Mouse (Mus musculus) erythroid progenitor cell, adult 5-6 weeks (primary cell): Measurements from ENCODE around the gene Ms4a10. TPM values are rescaled to one million over a fixed set of nuclear protein-coding genes. Genes with fewer than 3 reads are reported as not detected.

Experiments
- ATAC-seq: replicated peaks from 2 replicates; pipeline ENCODE4 v1.8.0; 2016; ENCODE audit warnings: moderate number of reproducible peaks, mild to moderate bottlenecking, moderate TSS enrichment, inconsistent platforms; ENCODE audit not compliant: poor library complexity, low FRiP score, severe bottlenecking
- total RNA-seq, 2 experiments: library from RNA; stranded (forward) in 1 of 2; stranded (reverse) in 1 of 2; fragments of 150-400 nt in 1 of 2; fragments of 186-747, 209-891 nt in 1 of 2; gene quantifications; 2 replicates each; pipeline versions ENCODE4 v1.2.3 to v1.2.4; 2015 to 2017; ENCODE audit warnings: low replicate concordance in 2 of 2

Gene Ms4a10
- not detected in 2 replicates for total RNA-seq (2015; ENCODE audit: low replicate concordance)
- total RNA-seq (2017; ENCODE audit: low replicate concordance) = not detected in 2 replicates

- ATAC-seq = no peak
Measured at GRCm38 (mm10) chr19:10974238-10974865, at the start of gene Ms4a10. TSS of gene Ms4a10 (minus strand) at chr19:10974670.

DNA sequence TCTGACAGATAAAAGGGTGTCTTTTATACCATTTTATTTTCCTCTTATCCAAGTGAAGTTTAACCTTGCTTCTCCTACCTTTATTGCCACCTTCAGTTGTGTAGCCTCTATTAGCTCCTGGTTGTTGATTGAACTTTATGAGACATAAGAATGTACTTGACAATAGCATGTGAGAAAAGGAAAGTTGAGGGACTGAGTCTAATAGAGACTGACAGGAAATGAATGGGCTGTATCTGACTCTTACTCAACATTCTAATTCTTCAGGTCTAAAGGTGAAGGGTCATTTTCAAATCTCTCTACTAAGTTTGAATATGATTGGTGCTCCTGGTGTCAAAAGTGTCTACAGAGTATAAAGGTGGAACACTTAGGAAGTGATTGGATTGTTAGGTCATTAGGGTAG lies 47.9 kb upstream of the Ms4a10 start:
- no peak for ATAC-seq

DNA sequence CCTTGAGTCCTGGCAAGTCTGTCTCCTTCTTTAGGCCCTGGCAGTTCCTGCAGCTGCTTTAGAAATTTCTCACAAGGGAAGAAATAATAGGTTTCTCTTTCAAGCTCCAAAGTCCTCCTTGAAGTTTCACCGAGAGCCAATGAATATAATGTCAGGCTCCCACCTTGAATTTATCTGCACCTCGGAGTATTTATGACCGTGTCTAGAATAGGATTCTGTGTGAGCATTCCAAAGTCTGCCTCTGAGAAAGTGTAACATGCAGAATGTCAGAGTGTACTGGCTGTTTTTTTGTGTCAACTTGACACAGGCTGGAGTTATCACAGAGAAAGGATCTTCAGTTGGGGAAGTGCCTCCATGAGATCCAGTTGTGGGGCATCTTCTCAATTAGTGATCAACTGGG lies 43.4 kb upstream of the Ms4a10 start, which contains the start of gene Ms4a18:
Ms4a18 (minus strand) TSS at position 141 of the 400 bp plus-strand sequence.
- ATAC-seq = no peak

DNA sequence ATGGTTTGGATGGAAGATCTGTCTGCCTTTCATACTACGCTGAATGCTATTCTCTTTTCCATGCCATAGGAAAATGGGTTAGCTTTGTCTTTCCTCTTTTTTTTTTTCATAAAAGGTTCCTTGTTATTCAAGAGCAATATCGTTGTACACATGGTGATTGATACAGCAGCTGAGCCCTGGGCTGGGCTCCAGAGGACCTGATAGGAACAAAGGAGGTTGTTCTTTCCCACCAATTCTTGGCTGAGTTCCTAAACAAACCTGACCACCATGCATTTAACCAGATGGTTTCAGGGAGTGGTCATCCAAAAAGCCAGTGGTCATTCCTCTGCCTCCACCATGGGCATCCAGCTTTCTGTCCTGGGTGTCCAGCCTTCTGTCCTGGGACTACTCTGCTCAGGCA lies 42.8 kb upstream of the Ms4a10 start:
- ATAC-seq = no peak

GRCm38 (mm10) chr19:11015998-11016397 lies 41.5 kb upstream of the Ms4a10 start:
- no peak for ATAC-seq

DNA sequence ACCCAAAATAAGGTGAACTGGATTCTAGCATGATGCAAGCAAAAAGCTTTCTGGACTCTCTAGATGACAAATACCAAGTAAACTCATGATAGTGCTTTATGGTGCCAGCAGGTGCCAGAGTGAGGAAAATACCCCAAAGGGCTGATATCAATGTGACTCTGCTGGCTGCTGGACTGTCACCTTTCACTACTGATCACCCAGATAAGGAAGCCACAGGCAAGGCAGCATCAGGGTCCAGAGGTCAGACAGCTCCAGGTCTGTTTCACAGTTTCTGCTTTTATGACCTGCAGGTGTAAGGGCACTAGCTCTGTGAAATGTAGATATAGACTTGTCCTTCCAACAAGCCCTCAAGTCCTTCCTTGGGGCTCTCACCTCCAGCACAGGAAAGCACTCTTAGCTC lies 41.0 kb upstream of the Ms4a10 start:
- ATAC-seq = no peak

DNA sequence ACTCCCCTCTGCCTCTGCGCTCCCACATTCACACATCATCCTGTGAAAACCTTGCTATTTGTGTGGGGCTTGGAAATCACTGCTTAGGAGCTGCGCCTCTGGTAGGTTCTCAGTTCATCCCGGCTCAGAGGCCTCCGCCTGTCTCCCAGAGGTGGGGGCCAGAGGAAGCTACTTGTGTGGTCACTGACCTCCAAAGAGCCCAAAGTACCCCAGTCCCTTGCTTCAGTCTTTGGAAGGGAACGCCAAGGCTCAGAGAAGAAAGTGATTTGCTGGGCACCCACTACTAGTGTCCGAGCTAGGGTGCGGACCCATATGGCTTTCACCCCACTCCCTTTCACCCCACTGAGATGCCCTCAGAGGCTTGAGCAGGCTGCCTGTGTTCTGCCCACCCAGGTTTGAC lies 18.7 kb upstream of the Ms4a10 start, which contains the start of gene Ms4a15:
Ms4a15 (minus strand) TSS at position 101 of the 400 bp plus-strand sequence.
- no peak for ATAC-seq

GRCm38 (mm10) chr19:10991911-10992310 lies 17.4 kb upstream of the Ms4a10 start:
- no peak for ATAC-seq

- no peak for ATAC-seq
Measured at GRCm38 (mm10) chr19:10990751-10991150, 16.3 kb upstream of the Ms4a10 start.

- ATAC-seq = no peak
Measured at GRCm38 (mm10) chr19:10988563-10988962, 14.1 kb upstream of the Ms4a10 start.

GRCm38 (mm10) chr19:10985889-10986288 lies 11.4 kb upstream of the Ms4a10 start:
- ATAC-seq = no peak

DNA sequence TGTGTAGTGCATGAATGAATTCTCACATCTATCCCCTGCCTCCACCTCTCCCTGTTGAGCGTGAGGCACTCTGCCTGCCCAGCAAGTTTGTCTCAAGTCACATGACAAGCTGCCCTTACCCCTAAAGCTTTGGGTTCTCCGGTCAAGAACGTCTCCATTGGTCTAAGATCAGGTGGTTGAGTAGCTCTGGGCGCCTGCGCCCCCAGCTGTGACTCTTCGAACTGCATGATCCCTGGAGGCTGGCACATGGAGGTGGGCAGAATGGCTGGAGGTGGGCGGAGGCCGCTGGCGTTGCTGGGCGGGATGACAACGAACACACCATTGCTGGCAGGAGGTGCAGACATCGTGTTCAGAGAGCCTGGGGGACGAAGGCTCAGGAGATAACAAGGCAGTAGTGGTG lies 10.1 kb upstream of the Ms4a10 start:
- ATAC-seq = no peak

DNA sequence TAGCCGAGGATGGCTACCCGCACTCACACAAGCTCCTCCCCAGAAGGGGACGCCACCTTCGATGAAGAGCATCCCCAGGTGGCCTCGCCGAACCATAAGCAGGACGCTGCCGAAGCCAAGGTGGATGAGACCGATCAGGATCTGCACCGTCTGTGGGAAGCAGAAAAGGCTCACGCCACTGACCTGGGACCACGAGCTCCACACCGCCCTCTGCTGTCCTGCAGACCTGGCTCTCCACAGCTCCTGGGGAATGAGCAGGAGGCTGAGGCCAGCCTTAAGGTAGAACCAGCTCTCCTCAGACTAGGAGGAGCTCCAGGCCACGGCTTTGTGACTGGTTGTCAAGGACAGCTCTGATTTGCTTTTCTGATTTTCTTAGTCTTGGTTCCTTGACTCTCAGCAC lies 8.7 kb upstream of the Ms4a10 start:
- ATAC-seq = 0 out of 2 replicates have a peak, but pooled peaks have one; percentile 16

GRCm38 (mm10) chr19:10980210-10980609 lies 5.7 kb upstream of the Ms4a10 start:
- no peak for ATAC-seq

DNA sequence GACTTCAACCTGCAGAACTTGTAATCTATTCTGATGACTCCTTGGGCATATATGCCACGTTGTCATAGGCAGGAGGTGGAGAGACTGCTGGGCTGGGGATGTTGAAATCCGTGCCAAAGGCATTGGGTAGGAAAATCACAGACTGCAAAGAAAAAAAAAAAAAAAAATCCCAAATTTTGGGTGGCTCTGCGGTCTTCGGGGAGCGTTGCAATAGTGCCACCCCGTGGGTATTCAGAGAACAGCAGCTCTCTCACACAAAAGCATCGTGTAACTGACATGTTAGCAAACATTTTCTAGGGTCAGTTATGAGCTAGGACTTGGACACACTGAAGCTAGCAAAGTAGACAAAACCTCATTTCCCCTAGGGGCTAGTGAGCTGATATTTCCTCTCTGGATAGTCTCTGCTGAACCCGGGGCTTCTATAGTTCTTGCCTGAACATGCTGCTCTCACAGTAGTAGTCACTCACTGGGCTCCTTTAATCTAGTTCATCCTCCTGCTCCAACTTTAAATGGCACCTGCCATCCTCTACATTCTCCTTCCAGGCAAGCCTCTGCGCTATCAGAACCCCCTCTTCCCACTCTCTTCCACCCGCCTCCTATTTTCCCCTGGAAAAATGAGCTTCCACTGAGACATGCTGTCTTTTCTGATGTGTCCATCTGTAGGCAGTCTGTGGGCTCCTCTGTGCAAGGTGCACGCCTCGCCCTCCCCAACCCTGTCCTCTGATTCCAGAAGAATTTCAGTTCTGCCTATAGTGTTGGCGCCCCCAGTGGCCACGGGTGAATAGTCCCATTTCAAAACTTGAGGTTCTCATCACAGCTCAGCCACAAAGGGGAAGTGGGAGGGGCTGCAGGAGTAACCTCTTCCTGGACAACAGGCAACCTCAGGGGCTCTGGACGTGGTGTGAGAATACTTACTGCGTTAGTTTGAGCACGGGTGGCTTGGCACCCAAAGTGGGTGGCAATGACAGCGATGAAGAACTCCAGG lies 5.0 kb upstream of the Ms4a10 start:
- no peak for ATAC-seq

DNA sequence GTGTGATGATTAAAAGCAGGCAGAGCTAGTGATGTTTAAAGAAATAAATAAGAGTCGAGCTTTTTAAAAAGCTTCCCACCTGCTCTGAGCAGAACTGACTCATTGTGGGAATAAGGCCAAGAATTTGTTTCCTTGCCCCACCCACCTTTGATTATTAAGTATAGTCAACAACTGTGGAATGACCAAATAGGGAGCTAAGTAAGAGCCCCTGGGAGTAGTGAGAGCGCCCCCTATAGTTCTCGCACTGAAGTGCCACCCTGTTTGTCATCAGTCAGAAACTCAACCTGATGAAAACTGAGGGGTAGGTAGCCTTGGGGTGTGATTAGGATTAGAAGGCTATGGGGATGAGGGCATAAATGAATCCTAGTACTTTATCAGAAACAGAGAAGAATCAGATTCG lies 1.8 kb upstream of the Ms4a10 start:
- ATAC-seq = no peak

- ATAC-seq = no peak
Measured at GRCm38 (mm10) chr19:10975187-10975586, 717 bp upstream of the Ms4a10 start.

DNA sequence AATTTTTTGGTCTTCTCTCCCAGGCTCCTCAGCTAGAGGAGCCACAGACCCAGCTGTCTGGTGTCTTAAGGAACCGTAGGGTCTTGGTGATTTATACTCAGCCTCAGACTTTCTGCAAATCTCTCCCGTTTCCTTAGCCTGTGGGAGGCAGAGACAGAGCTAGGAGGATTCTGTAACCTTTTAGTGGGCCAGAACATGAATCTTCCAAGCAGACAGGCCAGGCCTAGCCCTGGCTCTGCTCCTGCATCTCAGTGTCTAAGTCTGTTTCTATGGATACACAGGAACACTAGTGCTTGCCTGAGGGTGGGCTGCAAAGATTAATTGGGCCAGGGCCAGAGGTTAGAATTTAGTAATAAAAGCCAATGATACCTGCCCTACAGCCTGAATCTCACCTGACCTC lies 1.3 kb downstream of the Ms4a10 start:
- no peak for ATAC-seq

DNA sequence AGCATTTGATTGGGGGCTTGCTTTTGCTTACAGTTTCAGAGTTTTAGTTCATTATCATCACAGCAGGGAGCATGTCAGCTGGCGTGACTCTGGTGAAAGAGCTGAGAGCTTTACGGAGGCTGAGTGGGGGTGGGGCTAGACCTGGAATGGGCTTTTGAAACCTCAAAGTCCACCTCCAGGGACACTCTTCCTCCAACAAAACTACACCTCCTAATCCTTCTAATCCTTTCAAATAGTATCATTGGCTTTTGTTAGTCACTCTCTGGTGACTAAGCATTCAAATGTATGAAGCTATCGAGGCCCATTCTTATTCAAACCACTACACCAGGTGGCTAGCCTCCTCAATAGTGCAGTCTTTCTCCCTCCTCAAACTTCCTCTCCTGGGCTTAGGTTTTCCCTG lies 1.8 kb downstream of the Ms4a10 start:
- ATAC-seq = no peak

- ATAC-seq = no peak
Measured at GRCm38 (mm10) chr19:10970457-10970856, 4.0 kb downstream of the Ms4a10 start.

DNA sequence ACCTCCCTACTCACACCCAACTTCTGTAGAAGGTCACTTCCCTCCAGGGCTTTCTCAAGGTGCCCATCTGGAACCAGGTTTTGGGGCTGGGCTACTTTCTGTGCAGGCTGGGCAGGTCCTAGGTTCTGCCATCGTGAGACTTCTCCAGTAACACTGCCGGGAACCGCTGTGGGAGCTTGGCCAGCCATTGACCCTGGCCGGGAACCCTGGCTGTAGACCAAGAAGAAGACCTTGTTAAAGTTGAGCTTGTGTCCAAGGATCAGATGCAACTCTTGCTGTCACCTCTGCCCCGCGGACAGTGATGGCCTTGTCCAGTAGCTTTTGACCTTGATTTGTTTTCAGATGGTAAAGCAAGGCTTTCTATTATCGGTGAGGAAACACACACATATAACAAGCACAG lies 5.9 kb downstream of the Ms4a10 start:
- no peak for ATAC-seq
